Mouse (Mus musculus): ENCODE results near the gene Rasip1.
A peak's percentile ranks its signal among the peaks of the same experiment; 100 is the strongest.

The Rasip1 gene

GRCm38 (mm10) chr7:45624718-45625117 is 2.6 kb upstream of the Rasip1 start:
- DNase-seq (ENCODE audit: low spot score), result no peak

GRCm38 (mm10) chr7:45625481-45625880 is 1.8 kb upstream of the Rasip1 start:
- no peak for DNase-seq (ENCODE audit: low spot score)

DNA sequence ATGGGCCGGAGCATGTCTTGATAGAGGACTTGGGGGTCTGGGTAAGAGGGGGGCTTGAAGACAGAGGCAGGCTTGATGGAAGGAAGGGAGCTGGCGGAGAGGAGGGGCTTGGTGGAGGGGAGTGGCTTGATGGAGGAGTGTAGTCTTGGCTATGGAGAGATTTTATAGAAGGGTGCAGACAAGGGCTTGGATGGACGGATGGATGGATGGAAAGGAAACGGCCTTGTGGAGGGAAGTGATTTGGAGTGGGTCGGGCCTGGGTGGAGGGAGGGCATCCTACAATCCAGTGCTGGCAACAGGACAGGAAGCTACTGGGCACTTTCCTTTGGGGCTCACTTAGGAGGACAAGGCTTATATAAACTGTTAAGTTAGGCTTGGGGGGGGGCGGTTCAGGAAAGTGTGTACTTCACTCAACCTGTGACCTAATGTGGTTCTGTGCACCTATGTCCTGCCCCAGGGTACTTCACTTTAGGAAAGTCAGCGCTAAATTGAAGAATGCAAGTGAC is 664 bp upstream of the Rasip1 start:
- no peak for DNase-seq (ENCODE audit: low spot score)

GRCm38 (mm10) chr7:45628364-45629294 is 1.3 kb downstream of the Rasip1 start:
- DNase-seq (ENCODE audit: low spot score), result peak; percentile 91

- no peak for DNase-seq (ENCODE audit: low spot score)
Observed at GRCm38 (mm10) chr7:45630064-45630907, 3.0 kb downstream of the Rasip1 start.

DNA sequence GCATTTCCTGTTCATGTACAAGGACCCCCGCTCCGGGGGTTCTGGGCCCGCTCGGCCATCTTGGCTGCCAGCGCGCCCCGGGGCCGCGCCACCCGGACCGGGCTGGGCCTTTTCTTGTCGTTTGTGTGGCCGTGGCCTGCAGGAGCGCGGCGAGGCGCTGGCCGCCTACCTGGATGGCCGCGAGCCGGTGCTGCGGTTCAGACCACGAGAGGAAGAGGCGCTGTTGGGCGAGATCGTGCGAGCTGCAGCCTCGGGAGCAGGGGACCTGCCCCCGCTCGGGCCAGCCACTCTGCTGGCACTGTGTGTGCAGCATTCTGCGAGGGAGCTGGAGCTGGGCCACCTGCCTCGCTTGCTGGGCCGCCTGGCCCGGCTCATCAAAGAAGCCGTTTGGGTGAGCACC is 5.2 kb downstream of the Rasip1 start:
- DNase-seq (ENCODE audit: low spot score), result peak; percentile 64

DNA sequence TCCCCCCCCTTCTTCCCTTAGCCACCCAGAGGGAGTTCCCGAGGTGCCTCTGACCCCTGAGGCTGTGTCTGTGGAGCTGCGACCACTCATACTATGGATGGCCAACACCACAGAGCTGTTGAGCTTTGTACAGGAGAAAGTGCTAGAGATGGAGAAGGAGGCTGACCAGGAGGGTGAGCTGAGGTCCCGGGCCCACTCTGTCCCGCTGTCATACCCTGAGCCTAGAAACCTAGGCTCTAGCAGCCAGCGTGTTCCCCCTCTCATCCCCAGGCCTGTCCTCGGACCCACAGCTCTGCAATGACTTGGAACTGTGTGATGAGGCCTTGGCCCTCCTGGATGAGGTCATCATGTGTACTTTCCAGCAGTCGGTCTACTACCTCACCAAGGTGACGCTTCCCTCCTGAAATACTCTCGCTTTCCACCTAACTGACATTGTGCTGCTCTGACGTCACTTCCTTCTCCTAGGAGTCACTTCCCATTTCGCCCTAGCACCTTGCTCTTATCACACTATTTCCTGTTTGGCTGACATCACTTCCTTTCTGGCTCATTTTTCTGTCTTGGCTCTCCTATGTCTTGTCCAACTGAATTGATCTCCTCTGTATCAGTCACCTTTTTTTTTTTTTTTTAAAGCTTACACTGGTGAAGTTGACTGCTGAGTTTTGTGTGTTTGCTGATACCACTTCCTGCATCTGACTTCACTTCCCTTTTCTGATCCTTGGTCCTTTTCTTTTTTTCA is 7.8 kb downstream of the Rasip1 start:
- DNase-seq (ENCODE audit: low spot score), result no peak

- DNase-seq (ENCODE audit: low spot score), result no peak
Observed at GRCm38 (mm10) chr7:45635711-45636688, 8.7 kb downstream of the Rasip1 start.

GRCm38 (mm10) chr7:45637710-45638109 is 10.4 kb downstream of the Rasip1 start:
- no peak for DNase-seq (ENCODE audit: low spot score)

DNA sequence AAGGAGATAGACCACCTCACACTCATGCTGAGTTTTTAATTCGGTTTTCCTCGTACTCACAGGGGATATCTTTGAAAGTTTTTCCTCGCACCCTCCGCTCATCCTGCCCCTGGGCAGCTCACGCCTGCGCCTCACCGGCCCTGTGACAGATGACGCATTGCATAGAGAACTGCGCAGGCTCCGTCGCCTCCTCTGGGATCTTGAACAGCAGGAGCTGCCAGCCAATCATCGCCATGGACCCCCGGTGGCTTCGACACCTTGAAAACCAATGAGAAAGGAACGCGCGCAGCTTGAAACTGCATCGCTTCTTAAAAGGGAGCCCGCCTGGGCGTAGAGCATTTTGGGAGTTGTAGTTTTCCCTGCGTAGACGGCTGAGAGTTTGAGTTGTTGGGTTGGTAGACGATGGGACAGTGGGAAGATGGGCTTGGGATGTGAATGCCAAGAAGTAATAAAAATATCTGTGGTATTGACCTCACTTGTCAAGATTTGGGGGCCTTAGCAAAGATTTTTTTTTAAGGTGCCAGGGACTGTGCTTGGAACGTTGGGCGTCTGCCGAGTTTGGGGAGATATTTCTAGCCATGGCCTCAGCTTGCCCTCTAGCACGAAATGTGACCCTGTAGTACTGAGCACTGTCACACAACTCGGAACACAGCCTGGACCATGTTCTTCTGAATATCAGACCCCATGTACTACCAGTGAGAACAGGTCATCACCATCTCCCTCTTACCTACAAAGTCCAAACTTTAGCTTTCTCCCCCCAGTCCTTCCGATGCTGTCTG is 11.5 kb downstream of the Rasip1 start:
- DNase-seq (ENCODE audit: low spot score), result peak; percentile 89

DNA sequence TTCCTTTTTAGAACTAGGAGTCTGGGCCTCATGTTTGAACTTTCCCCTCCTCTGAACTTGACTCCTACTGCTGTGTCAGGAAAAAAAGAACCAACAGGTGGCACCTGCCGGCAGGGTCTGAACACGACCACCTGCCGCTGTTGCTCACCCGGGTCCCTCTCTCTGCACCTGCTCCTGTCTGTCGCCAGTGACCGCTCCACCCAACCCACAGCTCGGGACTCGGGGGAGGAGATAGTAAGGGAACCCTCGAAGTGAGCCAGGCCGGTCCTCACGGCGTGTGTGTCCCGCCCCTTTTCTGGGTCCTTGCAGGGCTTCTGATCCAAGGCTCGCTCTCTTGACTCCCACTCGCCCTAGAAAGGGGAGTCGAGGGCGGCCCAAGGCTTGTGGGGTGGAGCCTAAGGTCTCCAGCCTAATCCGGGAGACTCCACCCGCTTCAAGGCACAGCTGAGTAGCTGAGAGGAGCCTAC is 12.3 kb downstream of the Rasip1 start, which contains the start of gene Mamstr:
Mamstr (plus strand) TSS at position 417 of the 467 bp plus-strand sequence.
- peak; percentile 54 for DNase-seq (ENCODE audit: low spot score)

DNA sequence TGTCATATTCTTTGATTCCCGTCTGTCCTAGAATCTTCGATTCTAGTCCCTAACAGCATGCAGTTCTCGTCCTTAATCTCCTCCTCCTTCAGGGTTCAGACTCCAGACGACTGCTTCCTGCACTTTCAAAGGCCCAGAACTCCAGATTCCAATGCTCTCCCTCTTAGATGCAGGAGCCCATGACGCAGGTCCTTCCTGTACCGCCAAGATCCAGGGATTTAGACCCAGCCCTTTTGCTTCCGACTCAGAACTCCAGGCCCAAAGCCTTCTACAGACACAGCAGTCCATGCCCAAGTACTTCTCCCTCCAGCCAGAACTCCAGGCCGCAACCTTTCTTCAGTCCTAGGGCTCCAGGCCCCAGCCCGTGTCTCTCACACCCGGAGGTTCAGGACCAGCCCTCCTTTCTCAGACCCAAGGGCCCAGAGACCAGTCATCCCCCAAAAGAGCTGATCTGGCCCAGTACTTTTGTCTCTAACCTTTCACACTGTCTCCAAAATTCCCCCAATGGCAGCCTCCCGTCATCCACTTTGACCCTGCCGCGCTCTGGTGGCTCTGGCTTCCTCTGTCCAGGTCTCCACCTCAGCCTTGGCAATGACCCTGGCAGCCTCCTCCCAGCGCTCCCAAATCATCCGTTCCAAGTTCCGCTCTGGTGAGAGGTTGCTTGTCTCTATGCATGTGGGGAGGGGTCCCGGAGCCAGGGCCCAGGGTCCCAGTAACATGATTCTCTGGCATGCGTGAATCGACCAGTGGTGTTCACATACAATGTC is 13.1 kb downstream of the Rasip1 start:
- no peak for DNase-seq (ENCODE audit: low spot score)

DNA sequence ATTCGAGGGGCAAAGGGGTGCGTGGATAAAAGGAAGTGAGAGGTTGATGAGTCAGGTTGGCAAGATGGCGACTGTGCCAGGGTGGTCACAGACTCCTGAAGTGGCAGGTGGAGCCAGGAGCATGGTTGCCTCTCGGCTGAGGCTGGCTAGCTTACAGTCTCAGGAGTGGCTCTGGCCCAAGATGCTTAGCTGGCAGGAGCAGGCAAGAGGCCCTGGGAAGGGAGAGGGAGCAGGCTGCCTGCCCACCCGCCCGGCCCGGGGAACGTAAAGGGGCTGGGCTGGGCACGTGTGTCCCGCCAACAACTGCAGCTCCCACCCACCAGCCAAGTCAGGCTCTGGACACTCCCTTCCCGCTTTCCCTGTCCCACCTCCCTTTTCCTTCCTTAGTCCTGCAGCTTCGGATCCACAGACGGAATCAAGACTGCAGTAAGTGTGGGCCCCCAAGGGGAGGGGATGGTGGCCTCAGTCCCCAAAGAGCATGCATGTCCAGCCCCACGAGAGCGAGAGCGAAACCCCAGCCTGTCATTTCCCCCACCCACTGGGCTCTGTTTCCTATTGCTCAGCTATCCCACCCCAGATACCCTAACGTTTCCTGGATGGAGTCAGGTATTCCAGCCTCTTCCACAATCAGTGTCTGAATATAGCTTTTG is 14.2 kb downstream of the Rasip1 start:
- no peak for DNase-seq (ENCODE audit: low spot score)

GRCm38 (mm10) chr7:45642083-45642482 is 14.8 kb downstream of the Rasip1 start:
- DNase-seq (ENCODE audit: low spot score), result no peak

DNA sequence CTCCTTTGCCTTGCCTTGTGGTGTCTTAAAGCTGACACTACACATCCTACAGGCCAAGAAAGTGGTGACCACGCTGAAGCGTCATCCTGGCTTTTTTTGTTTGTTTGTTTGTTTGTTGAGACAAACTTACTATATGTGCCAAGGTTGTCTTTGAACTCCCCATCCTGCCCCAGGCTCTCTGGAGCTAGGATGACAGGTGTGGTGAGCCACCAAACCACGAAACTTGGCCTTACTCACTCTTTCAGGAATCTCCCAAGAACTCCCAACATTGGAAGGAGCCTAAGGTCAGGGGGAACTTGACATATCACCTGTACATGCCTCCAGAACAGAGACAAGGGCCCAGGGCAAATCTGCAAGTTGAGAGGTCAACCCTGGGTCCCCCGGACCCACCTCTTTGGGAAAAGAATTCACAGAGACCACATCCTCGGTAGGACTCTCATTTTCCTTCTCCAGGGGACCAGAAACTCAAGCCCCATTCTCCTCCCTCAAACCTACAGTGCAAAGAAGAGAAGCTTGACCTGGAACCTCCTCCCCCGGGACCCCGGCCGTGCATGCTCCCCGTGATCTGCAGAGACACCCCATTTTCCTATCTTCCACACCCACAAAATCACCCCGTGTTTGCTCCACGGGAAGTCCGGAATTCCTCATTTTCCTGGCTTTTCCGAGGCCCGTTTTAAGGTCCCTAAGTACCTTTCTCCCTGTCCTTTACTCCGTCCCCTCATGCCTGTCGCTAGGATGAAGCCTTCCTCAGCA is 15.4 kb downstream of the Rasip1 start:
- no peak for DNase-seq (ENCODE audit: low spot score)

DNA sequence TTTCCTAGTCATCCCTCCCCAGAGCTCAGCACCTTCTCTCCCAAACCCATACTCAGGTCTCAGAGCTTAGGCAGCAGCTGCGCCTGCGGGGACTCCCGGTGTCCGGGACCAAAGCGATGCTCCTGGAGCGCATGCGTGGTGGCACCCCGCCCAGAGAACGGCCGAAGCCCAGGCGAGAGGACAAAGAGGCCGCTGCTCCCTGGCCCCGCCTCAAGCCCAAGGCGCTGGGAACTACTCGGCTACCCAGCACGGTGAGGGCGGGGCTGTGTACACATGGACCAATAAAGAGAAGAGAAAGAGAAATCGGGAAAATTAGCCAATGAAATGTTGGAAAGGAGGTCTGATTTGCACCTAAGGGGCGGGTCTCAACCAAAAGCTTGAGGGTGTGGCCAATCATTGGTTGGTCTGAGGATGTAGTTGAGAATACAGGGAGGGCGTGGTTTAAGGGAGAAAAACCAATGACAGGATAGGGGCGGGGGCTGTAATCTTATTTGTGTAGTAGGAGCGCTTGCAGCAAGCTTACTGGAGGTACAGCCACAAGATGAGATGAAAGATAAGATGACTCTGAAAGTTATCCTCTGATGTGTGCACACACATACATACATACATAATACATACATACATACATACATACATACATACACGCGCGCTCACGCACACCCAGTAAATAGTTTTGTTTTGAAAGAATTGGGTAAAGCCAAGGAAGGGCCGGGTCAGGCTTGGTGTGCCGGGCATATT is 16.3 kb downstream of the Rasip1 start:
- DNase-seq (ENCODE audit: low spot score), result peak; percentile 93

- DNase-seq (ENCODE audit: low spot score), result peak; percentile 43
Observed at GRCm38 (mm10) chr7:45644183-45644582, 16.9 kb downstream of the Rasip1 start.
